Mouse (Mus musculus): Measurements from ENCODE around the gene Tpo.

DNA sequence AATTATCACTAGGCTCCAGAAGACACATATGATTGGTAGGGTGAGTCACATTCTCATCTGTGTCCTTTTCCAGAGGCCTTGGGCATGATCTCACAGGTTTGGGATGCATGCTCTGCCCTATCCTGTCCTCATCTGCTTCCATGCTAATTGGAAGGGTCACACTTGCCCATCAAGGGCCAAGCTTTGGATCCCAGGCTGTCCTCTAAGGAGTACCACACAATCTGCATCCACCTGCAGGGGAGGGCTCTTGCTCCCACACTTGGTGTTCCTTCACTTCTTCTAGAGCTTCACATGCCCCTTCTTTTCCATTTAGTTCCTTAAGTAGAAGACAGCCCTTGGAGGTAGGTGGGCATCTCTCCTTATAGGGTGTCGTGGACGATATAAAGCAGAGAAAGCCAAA, 20.2 kb downstream of the Tpo start:
- TF ChIP-seq MAFK (IDR thresholded peaks at IDR 0.05; ENCODE audit: borderline replicate concordance, low read depth, low read length), result no peak
- TF ChIP-seq POLR2A (IDR thresholded peaks at IDR 0.05; ENCODE audit: control insufficient read depth in 1 of 2, insufficient read depth in 1 of 2, low read depth in 1 of 2, low read length in 2 of 2, poor library complexity in 1 of 2), result no peak
